Mouse (Mus musculus): ENCODE results near the gene Sun1. TPM values are rescaled to one million over a fixed set of nuclear protein-coding genes. Genes with fewer than 3 reads are reported as not detected.

Sun1 gene
- total RNA-seq, 2 experiments from 2014 or later, result 66.9 to 73.5 TPM

DNA sequence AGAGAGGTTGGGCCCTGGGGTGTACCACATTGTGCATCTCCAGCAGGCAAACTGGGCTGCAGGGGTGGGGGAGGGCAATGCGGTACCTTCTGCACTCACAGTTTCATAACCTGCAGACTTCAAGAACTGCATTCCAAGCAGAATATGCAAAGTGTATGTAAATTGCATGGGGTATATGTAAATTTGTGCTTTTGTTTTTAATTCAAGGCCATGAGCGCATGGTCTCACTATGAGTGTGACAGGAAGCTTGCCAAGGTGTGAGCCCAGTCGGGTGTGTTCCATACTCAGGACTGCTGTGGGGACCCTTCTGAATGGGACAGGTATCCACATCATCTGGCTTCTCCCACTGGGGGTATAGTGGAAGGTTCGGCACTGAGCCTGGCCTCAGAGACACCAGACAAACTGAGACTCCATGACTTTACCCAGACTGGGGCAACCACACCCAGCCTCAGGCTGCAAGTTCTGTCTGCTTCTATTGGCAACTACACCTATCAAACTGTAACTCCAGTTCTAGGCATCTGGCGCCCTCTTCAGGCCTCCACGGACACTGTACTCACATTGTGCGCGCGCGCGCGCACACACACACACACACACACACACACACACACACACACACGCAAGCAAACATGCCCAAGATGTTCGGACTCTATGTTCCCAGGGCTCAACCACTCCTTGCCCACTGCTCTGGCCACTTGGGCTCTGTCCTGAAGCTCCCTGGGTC lies 83.2 kb downstream of the Sun1 start:
- DNase-seq (ENCODE audit: low spot score in 2 of 2), result no peak

DNA sequence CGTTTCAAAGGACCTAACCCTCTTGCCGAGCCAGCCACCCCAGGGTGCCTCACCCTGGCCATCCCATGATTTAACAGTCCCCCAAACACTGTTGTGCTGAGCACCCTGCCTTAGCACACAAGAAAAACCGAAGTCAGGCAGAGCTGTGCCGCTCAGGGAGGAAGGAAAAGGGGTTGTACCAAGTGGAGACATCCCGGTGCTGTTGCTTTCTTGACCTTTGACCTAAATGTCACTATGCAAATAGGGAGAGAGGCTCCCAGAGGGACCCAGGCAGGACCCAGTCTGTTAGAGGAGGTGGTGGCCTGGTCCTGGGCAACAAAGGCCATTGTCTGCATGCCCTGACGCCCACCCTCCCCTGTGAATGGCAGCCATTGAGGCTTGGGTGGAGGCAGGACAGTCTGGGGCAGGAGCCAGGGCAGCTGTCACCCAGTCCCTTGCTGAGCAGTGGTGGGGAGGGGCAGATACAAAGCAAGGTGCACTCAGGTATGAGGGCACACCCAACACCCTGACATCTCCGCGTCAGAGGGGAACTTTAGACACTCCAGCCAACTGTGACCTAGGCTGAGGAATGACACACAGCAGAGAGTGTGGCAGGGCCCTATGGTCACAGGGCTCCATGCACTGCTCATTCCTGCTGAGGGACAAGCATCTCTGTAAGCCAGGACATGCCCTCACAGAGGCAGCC lies 85.1 kb downstream of the Sun1 start:
- DNase-seq (ENCODE audit: low spot score in 2 of 2), result no peak

DNA sequence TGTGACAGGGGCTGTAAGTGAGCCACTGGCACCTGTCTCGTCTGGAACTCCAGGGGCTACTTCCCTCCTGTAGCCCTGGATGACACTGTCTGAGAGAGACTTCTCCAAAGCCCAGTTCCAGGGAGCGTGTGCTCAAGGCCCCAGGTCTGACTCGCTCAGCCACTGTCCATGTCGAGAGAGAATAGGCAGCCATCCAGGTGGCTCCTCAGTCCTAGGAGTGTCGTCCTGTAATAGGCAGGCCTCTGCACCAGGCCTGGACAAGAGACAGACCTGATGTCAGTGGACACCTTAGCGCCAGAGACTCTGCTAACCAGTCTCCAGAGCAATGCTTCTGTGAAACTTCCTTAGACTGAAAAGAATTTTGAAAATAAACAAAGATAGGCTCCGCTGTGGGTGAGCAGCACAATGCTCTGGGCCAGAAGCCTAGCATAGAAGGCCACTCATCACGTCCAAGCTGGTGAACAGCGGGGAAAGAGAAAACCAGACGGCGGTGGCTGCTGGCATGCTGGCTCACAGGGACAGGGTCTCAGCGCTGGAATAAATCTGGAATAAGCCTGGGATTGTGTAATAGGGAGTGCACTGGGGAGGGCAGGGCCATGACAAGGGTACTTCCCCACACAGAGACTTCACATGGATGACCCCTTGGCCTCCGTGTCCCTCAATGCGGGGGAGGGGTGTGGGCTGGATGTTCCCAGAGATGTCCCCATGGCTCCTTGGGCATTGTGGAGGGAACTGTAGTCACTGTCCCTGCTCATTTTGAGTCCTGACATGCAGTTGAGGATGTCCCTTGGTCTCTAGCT lies 85.9 kb downstream of the Sun1 start:
- no peak for DNase-seq (ENCODE audit: low spot score in 2 of 2)

DNA sequence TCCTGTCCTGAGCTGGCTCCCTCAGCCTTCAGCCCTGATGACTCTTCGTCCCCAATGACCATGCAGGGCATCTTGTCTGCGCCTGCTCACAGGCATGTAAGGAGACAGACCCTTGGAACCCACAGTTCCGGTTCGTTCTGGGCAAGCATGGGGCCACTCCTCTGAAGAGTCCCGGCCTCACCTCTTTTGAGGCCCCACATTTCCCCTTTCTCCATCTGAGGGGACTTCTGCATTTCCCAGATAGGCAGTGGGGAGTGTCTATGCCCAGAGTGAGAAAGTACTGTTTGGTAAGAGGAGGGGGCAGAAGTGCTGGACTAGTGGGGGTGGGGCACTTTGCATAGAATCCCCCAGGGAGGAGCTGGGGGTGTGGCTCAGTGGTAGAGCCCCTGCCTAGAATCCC lies 86.7 kb downstream of the Sun1 start:
- no peak for DNase-seq (ENCODE audit: low spot score in 2 of 2)

DNA sequence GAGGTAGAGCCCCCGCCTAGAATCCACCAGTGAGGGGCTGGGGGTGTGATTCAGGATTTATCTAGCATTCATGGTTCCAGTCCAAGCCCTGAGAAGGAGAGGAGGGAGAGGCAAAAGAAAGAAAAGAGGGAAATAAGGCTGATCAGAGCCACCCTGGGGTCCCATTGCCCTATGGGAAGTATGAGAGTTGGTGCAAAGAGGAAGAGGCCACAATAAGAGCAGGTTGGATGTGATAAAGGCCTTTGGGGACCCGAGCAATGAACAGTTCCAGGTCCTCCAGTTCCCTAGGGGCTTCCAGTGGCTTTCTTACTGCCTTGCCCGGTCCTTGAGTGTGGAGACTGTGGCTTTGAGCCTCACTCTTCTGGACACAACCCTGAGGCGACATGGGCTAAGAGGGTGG lies 87.3 kb downstream of the Sun1 start:
- DNase-seq (ENCODE audit: low spot score in 2 of 2), result no peak

DNA sequence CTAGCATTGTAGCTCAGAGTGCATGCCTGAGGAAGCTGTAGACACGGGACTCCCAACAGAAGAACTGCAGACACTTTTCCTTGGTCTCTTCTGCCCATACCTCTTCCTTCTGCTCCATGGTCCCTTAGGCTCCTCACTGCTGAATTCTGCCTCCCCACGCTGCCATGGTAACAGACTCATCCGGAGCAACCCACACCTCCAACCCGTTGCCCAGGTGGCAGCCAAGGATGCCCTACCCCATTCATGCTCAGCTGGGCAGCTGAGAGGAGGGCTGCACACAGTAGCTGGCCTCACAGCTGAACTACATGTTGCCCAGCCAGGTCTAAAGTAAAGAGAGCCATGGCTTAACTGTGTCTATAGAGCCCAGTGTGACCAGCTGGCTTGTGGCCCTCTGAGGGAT lies 88.2 kb downstream of the Sun1 start:
- DNase-seq (ENCODE audit: low spot score in 2 of 2), result no peak

DNA sequence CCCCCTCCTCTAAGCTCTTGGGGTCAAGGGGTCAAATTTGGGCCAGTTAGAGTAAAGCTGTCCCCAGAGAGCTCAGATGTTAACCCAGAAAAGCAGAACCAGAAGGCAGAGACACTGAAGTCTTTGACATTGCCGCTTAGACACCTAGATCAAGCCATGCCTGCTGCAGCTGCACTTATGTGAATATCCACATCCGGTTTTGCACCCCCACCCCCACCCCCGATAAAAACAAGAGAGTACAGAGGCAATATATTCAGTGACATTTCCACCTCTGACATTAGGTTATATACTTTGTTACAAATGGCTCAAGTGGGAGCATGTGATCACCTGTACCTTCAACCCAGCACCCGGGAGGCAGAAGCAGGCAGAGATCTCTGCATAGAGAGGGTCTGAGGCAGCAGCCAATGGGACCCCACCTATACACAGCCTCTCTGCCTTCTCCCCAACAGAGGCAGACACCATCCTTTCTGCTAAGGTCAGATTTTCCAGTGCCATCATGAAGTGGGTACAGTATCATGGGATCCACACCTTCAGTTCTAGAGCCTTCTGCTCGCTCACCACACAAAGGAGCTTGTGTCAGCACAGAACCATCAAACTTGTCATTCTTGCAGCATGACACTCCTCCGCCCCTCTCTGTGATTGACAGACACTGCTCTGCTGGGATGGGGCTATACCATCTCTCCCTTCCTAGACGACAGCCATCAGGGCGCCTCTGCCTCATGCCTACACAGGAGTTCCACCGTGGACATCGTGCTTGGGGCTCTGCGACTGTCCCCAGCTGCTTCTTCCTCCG lies 90.2 kb downstream of the Sun1 start:
- no peak for DNase-seq (ENCODE audit: low spot score in 2 of 2)

DNA sequence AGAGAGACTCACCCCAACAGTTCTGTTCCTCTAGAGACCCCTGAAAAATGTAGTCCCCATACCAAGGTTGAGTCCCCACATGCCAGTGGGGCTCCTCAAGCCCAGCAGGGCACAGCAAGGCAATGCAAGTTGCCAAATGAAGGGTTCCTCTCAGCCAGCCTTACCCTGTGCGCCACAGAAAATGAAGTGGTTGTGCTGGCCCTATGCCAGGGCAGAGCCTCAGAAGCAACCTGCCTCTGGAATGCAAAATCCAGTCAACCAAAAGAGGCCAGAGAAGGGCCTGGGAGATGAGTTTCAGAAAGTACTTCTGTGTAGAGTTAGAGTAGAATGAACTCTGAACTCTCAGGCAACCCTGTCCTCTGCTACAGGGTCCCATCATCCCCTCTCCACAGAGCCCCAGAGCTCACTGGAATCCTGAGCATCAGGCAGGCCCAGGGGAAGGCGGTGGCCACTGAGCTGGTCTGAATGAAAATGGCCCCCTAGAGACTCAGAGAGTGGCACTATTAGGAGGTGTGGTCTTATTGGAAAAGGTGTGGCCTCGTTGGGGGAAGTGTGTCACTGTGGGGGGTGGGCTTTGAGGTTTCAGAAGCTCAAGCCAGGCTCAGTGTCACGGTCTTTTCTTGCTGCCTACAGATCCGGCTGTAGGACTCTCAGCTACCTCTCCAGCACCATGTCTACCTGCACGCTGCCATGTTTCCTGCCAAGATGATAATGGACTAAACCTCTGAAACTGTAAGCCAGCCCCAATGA lies 91.5 kb downstream of the Sun1 start:
- no peak for DNase-seq (ENCODE audit: low spot score in 2 of 2)

DNA sequence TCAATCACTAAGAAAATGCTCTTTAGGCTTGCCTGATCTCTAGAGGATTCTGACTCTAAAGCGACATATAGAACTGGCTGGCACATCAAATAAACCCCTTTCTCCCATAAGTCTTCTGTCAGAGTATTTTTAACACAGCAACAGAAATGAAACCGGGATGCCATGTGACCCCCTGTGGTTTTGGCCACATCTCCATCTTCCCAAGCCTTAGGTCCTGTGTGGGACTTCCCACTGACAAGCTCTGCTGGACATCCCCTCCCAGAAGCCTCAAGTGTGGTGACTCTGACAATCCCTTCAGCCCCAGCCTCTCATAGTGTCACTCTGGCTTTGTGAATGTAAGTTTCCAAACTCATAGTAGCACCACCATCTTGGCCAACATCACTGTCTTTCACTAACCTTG lies 93.7 kb downstream of the Sun1 start:
- no peak for DNase-seq (ENCODE audit: low spot score in 2 of 2)

DNA sequence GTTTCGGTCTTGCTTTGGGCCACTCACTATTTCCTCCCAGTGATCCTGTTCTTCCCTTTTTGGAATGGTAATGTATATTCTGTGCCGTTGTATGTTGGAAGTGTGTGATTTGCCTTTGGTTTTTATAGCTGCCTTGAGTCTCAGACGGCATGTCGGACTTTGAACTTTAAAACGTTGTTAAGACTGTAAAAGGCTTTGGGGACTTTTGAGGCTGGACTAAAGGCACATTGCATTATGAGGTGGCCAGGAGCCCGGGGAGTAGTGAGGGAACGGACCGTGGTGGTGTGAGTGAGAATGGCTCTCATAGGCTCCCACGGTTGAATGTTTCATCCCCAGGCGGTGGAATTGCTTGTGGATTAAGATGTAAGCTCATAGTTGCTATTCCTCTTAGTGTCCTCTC lies 96.7 kb downstream of the Sun1 start:
- no peak for DNase-seq (ENCODE audit: low spot score in 2 of 2)

DNA sequence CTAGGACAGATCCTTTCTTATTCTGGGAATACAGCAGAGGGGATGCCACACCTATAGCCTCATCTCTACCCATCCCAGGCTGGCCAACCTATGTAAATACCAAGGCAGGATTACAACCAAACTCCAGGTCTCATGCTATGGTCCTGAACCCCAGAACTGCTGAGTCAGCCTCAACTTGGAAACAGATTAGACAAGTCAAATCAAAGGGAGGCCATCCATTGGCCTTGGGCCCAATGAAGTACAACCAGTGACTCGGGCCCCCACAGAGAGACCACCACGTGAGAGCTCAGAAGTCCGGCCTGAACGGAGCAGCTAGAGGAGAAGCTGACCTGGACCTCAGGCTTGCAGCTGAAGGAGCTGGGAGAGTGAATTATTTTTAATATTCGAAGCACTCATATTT lies 97.3 kb downstream of the Sun1 start:
- DNase-seq (ENCODE audit: low spot score in 2 of 2), result no peak

Other genes with a start within 250 kb of the Sun1 start
- 10 to 100 TPM; 50.2 to 50.3 TPM for gene Pdgfa, start 203.3 kb upstream of the Sun1 start, total RNA-seq (2021)
- gene Prkar1b, start 50.6 kb upstream of the Sun1 start, total RNA-seq (2021), result 100 to 1,000 TPM; 387 to 389 TPM
- gene Dnaaf5, start 50.4 kb upstream of the Sun1 start, total RNA-seq (2021), result 1 to 10 TPM; 7.0 to 7.4 TPM
- 10 to 100 TPM; 45.5 to 49.2 TPM for gene Get4, start 51.7 kb downstream of the Sun1 start, total RNA-seq (2021)
- 100 to 1,000 TPM; 263 to 264 TPM for gene Adap1, start 125.0 kb downstream of the Sun1 start, total RNA-seq (2021)
- gene Cox19, start 150.8 kb downstream of the Sun1 start, total RNA-seq (2021), result 10 to 100 TPM; 73.6 to 79.4 TPM
- not detected for gene Cyp2w1, start 152.0 kb downstream of the Sun1 start, total RNA-seq (2021)
- 10 to 100 TPM; 10.1 to 11.8 TPM for gene Gpr146, start 177.1 kb downstream of the Sun1 start, total RNA-seq (2021)
- gene C130050O18Rik, start 204.6 kb downstream of the Sun1 start, total RNA-seq (2021), result under 1 TPM; 0.17 to 0.21 TPM
- gene Gper1, start 222.5 kb downstream of the Sun1 start, total RNA-seq (2021), result 1 to 10 TPM; 3.0 to 3.5 TPM